ENCODE assay signal across 12 mouse cellular contexts in genomic region chr4:111416551-111416950, GRCm38 (mm10). TPM values are rescaled to one million over a fixed set of nuclear protein-coding genes. Genes with fewer than 3 reads are reported as not detected.
DNase-seq lines count a peak whose midpoint lies in the region; ATAC-seq lines count a peak whose summit lies in the region.
"Had no signal": no experiment of that assay in that cellular context is flagged by ENCODE, and none has a peak within 500 bp of the region (broad histone marks: within the 10 kb centered on the region; RNA-seq: fewer than 3 reads in every experiment).

No protein-coding gene starts in this region.

- no peak overlapping the region for H3K27ac ChIP-seq in heart, embryonic 14.5 days (replicated peaks in 1 of 2; ENCODE audit: control insufficient read depth in 1 of 2, insufficient read depth in 1 of 2, low read depth in 2 of 2, low read length in 2 of 2)
- no peak overlapping the region for H3K27ac ChIP-seq in embryonic facial prominence, embryonic 12.5 days
- no peak overlapping the region for H3K27ac ChIP-seq in hindbrain, embryonic 15.5 days (replicated peaks)
- H3K27ac ChIP-seq in midbrain, embryonic 13.5 days, result no peak overlapping the region

- ATAC-seq in heart, embryonic 14.5 days (ENCODE audit: insufficient number of reproducible peaks, insufficient read depth, low FRiP score, low read depth), result no peak
- no peak for ATAC-seq in embryonic facial prominence, embryonic 12.5 days (ENCODE audit: insufficient number of reproducible peaks, insufficient read depth, low FRiP score, low TSS enrichment)
- ATAC-seq in hindbrain, embryonic 15.5 days (ENCODE audit: low FRiP score, low read depth), result no peak
- no peak for ATAC-seq in midbrain, embryonic 13.5 days
- ATAC-seq: Patski had no signal

- peaks cover 12% of the 10 kb centered on the region for H3K36me3 ChIP-seq in heart, embryonic 14.5 days (ENCODE audit: control insufficient read depth, insufficient read depth, low read length)
- H3K36me3 ChIP-seq in embryonic facial prominence, embryonic 12.5 days, result peaks cover 18% of the 10 kb centered on the region
- no peaks in the 10 kb centered on the region for H3K36me3 ChIP-seq in hindbrain, embryonic 15.5 days
- peaks cover 22% of the 10 kb centered on the region for H3K36me3 ChIP-seq in midbrain, embryonic 13.5 days

- H3K4me2 ChIP-seq in heart, embryonic 14.5 days (ENCODE audit: low read length), result peak overlapping the region; percentile 89; the same call in 1 of the 2 replicates
- H3K4me2 ChIP-seq in embryonic facial prominence, embryonic 12.5 days (replicated peaks), result peak overlapping the region; percentile 87
- H3K4me2 ChIP-seq in hindbrain, embryonic 15.5 days, result peak overlapping the region; percentile 79
- peak overlapping the region; percentile 94 for H3K4me2 ChIP-seq in midbrain, embryonic 13.5 days (replicated peaks)

- WGBS in heart, embryonic 14.5 days, result 62% methylated on average over 3 of the region's 3 CpGs
- WGBS in embryonic facial prominence, embryonic 12.5 days, result 62% methylated on average over 3 of the region's 3 CpGs
- WGBS in hindbrain, embryonic 15.5 days, result 86% methylated on average over 3 of the region's 3 CpGs
- 44% methylated on average over 3 of the region's 3 CpGs for WGBS in midbrain, embryonic 13.5 days

- peaks cover 5 to 13% of the 10 kb centered on the region in 2 experiments; a peak in 3 of 4 replicates for H3K4me1 ChIP-seq in heart, embryonic 14.5 days (ENCODE audit: control insufficient read depth in 2 of 2, insufficient read depth in 2 of 2, low read length in 2 of 2)
- peaks cover 18% of the 10 kb centered on the region for H3K4me1 ChIP-seq in embryonic facial prominence, embryonic 12.5 days
- H3K4me1 ChIP-seq in hindbrain, embryonic 15.5 days (replicated peaks), result peaks cover 54% of the 10 kb centered on the region
- peaks cover 51% of the 10 kb centered on the region for H3K4me1 ChIP-seq in midbrain, embryonic 13.5 days (replicated peaks)

- DNase-seq in heart, postnatal 10 days, result no peak
- DNase-seq in cerebellum, postnatal 25 days, result no peak
- no peak for DNase-seq in ovary, postnatal 14 days (ENCODE audit: low spot score)
- no peak for DNase-seq in right cerebral cortex, adult 2 months (ENCODE audit: low spot score in 2 of 2)
- DNase-seq: cerebellum, postnatal 36 days; retina, postnatal 1 day had no signal

- no peaks in the 10 kb centered on the region for H3K27me3 ChIP-seq in heart, embryonic 14.5 days (ENCODE audit: control insufficient read depth, insufficient read depth, low read length)
- H3K27me3 ChIP-seq in embryonic facial prominence, embryonic 12.5 days, result no peaks in the 10 kb centered on the region
- no peaks in the 10 kb centered on the region for H3K27me3 ChIP-seq in hindbrain, embryonic 15.5 days
- no peaks in the 10 kb centered on the region for H3K27me3 ChIP-seq in midbrain, embryonic 13.5 days
- H3K27me3 ChIP-seq: Patski had no signal

- H3K9me3 ChIP-seq in heart, embryonic 14.5 days (ENCODE audit: control insufficient read depth, low read length), result no peaks in the 10 kb centered on the region
- no peaks in the 10 kb centered on the region for H3K9me3 ChIP-seq in embryonic facial prominence, embryonic 12.5 days
- H3K9me3 ChIP-seq in hindbrain, embryonic 15.5 days, result no peaks in the 10 kb centered on the region
- no peaks in the 10 kb centered on the region for H3K9me3 ChIP-seq in midbrain, embryonic 13.5 days

- intact Hi-C loops in heart, postnatal 10 days (cut with DNase I), result no loop called here

- H3K4me3 ChIP-seq in heart, embryonic 14.5 days (ENCODE audit: control insufficient read depth in 1 of 2, insufficient read depth in 1 of 2, low read depth in 1 of 2, low read length in 2 of 2), result peak overlapping the region in 1 of 2 experiments; percentile 96; a peak in 1 of 4 replicates
- peak overlapping the region; percentile 91 for H3K4me3 ChIP-seq in embryonic facial prominence, embryonic 12.5 days
- H3K4me3 ChIP-seq in hindbrain, embryonic 15.5 days, result peak overlapping the region; percentile 87
- peak overlapping the region; percentile 83 for H3K4me3 ChIP-seq in midbrain, embryonic 13.5 days (replicated peaks)
- H3K4me3 ChIP-seq: megakaryocyte, embryonic 14.5 days had no signal

- no peak overlapping the region for H3K9ac ChIP-seq in heart, embryonic 14.5 days (ENCODE audit: low read length)
- H3K9ac ChIP-seq in embryonic facial prominence, embryonic 12.5 days, result peak overlapping the region; percentile 92; the same call in 1 of the 2 replicates
- no peak overlapping the region for H3K9ac ChIP-seq in hindbrain, embryonic 15.5 days
- peak overlapping the region; percentile 98; the same call in 1 of the 2 replicates for H3K9ac ChIP-seq in midbrain, embryonic 13.5 days (replicated peaks)

RNA-seq across cellular contexts. Expression of gene Bend5, which starts 1.7 kb away (rescaled TPM):
- polyA plus RNA-seq in heart, embryonic 14.5 days (2014; fragmentation: Nextera tagmentation; extraction: Ambion mirVana), result 19.9 and 20.3 TPM in 2 replicates
- 1 to 10 TPM; 9.2 to 9.4 TPM for total RNA-seq in heart, postnatal 10 days (2021)
- 60.8 and 62.9 TPM in 2 replicates for polyA plus RNA-seq in embryonic facial prominence, embryonic 12.5 days (2016; fragmentation: Nextera tagmentation; extraction: Ambion mirVana)
- 57.5 and 59.4 TPM in 2 replicates for polyA plus RNA-seq in hindbrain, embryonic 15.5 days (2015; fragmentation: Nextera tagmentation; extraction: Ambion mirVana)
- polyA plus RNA-seq in midbrain, embryonic 13.5 days (2015; fragmentation: Nextera tagmentation; extraction: Ambion mirVana), result 71.3 and 71.6 TPM in 2 replicates

Comparison
In these comparisons a context has a peak if more than half of its experiments do, and no peak if none do; other contexts are left out.
1. H3K9ac ChIP-seq: peak in embryonic facial prominence, embryonic 12.5 days (single experiment) and midbrain, embryonic 13.5 days (single experiment); none in heart, embryonic 14.5 days (single experiment) and hindbrain, embryonic 15.5 days (single experiment).
2. Peak in every context shown above with its lines, with median percentiles within 50 percentile points of each other: H3K4me2 ChIP-seq.